Mouse (Mus musculus): ENCODE results near the gene Ppef2.
A peak's percentile ranks its signal among the peaks of the same experiment; 100 is the strongest.

The Ppef2 gene

DNA sequence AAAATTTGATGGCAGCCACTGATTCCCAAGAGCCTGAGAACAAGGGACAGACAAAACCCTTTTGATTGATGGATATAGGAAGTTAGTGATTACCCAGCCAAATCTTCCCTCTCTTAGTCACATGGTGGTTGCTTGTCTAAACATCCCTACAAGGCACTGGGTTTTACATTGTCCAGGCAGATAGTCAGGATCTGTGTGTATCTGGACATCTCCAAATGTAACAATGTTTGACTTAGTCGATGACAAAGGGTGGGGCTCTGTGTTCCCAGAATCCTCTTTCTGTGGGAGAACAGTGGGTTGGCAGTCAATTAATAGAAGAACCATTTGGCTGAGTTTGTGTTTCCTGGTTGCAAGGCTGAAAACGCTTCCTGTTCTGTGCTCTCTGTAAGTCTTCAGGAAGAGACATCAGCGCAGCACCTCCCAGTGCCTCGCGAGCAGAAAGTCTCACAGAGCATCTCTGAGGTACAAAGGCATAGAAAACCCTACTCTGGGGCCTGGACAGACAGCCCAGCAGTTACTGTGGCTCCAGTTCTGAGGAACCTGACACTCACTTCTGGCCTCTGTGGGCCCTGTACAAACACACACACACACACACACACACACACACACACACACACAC lies 21.0 kb downstream of the Ppef2 start:
- DNase-seq: no peak

DNA sequence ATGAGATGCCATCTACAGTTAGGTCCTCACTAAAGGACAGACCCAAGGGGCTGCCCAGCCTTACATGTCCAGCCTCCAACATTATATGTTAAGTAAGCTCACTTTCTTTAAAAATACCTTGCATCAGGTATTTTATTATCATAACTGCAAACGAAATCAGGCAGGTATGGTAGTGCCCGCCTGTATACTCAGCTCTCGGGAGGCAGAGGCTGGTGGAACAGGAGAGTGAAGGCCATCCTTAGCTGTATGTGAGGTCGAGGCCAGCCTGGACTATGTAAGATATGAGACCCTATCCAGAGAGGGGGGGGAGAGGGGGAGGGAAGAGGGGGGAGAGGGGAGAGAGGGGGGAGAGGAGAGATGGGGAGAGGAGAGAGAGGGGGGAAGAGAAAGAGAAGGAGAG lies 22.7 kb downstream of the Ppef2 start:
- no peak for DNase-seq

DNA sequence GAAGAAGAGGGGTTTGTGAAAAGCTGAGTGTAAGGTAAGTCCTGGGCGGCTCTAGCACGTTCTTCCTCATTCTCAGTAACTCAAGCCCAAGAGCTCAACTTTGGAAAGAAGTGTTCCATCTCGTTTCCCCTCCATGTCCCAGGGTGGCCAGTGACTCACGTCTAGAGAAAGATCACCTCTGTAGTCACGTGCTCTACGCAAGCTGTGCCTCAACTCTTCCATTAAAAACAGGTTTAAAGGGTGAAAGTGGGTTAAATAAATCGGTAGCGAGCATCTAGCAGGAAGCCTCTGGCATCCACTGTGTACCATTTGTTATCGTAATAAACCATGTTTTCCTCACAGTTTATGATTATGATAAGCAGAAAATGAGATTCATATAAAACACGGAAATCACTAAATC lies 24.2 kb downstream of the Ppef2 start:
- DNase-seq: no peak

DNA sequence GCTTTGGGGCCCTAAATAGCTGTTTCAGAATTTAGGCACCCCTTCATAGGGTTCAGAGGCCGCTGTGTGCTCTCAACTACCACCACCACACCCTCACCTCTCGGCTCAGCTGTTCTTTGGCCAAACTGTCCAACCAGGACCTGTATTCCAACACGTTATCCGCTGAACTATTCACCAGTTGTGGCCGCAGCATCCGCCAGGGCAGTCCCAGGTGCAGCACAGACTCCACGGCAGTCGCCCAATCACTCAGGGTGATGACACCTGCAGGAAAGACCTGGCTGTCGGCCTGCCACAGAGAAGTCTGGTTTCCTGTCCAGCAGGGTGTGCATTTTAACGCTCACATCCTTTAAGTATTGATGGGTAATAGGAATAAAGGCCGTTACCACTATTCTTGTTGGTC lies 25.8 kb downstream of the Ppef2 start:
- no peak for DNase-seq

DNA sequence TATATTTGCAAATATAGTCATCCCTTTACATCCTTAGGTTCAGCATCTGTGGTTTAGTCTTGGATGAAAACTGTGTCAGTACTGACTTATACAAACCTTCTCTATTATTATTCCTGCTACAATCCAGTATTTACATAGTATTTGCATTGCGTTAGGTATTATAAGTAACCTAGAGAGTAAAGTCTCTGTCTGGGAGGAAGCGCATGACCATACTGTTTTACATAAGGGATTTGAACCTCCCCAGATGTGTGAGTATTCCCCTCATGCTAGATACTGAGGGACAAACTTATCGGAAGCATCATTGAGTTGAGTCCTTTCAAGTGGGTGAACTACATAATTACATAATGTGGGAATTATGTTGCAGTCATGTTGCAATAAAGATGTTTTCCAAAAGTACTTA lies 26.6 kb downstream of the Ppef2 start:
- DNase-seq: no peak

DNA sequence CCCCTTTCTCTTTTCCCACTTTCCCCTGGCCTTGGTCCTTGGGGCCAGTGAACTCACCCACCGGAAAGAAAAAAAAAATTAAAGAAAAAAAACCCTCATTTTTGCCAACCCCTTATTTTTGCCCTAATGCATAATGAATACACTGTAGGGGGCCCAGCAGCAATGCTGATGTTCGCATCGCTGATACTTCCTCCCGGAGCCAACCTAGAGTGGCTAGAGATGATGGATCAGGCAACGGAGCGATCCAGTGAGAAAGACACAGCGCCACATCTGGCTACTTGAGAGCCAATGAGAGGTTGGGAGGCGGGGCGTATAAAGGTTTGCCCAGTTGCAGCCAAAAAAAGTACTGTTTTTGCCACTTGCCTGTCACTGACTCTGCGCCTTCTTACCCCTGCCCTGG lies 27.3 kb downstream of the Ppef2 start:
- DNase-seq: no peak

DNA sequence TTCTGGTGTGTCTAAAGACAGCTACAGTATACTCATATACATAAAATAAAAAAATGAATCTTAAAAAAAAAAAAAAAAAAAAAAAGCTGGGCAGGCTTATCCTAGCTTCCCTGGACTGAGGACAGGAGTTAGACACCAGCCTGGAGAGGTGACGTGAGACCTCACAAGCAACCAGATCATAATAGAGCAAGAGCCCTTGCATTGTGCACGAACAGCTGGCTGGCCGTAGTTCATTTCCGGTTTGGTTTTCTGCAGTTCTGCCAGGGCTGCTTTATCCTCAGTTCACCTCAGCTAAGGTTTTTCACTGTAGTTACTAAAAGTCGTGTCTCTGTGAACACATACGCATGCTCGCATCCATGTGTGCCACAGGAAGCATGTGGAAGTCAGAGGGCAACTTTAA lies 28.3 kb downstream of the Ppef2 start:
- no peak for DNase-seq

DNA sequence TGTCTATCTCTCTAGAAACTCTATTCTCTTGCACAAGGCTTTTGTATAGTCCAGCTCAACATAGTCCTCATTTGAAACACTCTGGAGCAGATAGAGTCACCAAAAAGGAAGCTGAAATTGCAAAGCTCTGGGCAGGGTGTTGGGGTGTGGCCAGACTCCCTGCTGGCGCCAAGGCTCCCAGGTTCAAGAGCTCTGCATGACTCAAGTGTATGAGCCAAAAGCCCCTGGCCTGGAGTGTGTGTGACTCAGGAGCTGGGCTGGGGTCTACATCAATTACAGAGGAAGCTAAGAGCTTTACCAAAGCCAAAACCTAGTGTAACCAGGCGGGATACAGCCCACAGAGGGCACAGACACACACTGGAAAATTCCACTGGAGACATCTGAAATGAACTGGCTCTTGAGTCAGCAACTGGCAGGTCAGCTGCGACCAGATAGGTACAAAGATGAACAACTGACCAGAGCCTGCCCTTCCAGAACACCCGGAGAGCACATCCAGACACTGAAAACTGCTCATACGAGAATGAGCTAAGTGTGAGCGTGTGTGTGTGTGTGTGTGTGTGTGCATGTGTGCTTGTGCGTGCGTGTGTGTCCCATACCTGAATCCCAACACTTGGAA lies 35.7 kb downstream of the Ppef2 start:
- DNase-seq: no peak

DNA sequence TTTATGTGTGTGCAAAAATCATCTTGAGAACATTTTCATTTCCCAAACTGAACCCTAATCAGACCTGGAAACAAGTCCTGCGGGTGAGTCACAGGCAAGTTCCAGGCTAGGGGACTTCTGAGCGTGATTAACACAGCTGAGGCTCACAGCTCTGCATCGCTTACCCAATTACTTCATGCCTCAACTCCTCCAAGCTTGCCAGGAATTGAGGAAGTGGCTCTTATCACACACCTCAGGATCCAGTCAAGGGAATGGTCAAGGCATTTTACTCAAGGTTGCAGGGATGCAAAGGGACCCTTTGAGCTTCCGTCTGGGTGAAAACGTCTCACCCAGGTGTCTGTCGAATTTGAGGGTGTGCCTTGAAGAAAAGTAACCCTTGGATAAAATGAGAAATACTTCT lies 36.3 kb downstream of the Ppef2 start:
- DNase-seq: no peak

DNA sequence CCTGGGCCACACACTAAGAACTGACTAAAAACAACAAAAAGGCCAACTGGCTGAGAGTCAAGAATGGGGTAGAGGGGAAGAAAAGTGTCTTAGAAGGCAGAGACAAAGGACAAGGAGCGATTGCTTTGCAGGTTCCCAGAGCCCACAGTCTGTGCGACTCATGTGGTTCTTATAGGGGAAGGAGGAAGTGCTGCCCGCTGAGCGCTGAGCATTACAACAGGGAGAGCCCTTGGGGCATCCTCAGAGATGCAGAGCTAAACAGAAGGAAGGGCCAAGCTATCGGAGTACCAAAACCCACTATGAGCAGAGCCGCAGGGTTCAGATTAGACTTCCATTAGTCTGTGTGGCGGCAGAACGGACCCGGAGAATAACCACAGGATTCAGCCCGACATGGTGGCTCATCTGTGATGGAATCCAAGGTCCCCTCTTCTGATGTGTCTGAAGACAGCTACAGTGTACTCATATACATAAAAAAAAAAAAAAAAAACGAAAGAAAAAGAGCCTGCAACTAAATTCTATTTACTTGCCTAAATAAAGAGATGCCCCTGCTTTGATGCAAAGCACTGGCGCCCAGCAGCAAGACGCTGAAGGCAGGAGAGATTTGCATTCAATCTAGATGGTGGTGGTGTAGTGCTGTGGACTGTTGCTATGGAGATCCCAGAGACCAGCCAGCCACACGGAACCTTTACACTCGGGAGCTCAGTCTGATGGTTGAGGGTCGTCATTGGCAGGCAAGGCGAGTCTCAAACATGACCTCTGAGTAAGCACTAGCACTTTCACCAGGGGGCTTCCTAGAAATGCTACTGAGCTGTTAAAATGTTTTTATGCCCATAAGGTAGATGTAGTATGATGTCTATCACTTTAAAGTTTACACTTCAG lies 36.9 kb downstream of the Ppef2 start:
- DNase-seq: no peak

DNA sequence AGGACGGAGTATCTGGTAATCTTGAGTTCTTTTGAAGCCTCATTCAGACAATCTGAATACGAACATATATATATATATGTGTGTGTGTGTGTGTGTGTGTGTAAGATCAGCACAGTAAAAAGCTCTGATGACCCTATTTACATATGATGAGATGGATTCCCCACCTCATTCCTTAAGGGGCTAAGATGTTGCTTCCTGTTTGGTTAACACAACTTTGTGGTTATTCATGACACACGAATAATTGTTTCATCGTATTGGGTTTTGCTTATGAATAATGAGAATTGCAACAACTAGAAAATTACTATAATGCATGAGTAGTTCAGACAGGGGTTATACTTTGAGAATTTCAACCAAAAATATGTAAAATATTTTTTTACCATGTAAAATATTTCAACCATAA lies 40.8 kb downstream of the Ppef2 start, which contains the start of gene U90926:
U90926 (minus strand) TSS at position 101 of the 400 bp plus-strand sequence.
- no peak for DNase-seq

DNA sequence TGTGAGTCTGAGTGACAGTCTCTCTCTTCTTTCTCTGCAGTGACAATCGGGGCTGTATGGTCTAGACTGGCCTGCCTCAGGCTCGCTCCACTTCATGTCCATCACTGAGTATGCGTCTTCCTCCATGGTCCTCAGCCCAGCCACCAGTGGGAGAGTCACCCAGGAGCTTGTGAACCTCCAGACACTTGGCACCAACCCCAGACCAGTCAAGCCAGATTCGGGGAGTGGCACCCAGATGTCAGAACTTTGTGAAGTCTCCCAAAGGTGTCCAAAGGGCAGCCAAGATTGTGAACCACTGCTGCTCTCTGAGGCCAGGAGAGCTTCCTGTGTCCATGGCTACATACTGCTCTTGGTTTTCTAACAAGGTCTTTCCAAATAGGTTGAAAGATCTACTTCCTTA lies 43.8 kb downstream of the Ppef2 start:
- DNase-seq: no peak

DNA sequence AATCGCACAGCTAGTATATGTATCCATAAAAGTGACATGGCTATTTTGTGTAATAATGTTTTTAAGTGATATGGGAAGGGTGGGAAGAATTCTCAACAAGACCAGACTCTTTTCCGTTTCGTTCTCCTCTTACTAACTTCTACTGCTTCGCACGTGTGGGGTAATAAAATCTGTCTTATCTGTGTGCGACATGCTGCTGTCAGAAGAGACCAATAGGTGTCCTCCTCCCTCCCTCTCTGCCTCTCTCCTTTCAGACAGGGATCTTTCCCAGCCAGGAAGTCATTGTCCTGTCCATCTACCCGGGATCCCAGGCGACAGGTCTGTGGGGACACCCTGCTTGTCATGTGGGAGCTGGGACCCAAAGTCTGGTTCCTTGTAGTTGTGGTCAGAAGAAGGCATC lies 45.9 kb downstream of the Ppef2 start:
- DNase-seq: no peak

DNA sequence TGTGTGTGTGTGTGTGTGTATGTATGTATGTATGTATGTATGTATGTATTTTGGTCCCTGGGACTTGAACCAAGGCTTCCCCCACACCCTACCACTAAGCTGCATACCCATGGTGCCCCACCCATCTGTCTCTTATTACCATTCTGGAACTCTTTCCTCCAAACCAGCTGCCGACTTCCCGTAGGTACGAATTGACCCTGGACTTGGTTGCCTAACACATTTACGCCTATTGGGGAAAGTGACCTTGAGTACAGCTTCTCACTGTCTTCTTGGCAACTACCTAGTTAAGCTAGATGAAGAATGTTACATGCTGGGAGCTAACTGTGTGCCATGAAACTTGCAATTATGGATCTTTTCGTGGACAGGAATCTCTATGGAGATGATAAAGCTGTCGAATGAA lies 50.0 kb downstream of the Ppef2 start:
- DNase-seq: no peak

DNA sequence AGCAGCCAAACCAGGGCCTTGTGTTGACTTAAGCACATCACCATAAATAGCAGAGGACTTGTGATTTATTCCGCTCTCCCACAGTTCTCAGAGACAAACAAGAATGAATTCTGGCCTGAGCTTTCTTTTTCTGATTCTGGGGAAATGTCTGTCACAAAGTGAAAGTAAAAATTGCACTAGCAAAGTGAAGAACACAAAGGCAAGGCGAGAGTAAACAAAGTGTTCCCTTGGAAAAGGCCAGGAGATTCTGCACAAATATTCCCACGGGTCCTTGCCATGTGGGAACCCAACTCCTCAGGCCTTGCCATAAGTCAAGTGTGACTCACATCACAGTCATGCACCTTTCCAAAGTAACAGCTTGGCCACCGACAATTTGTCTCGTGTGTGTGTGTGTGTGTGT lies 50.4 kb downstream of the Ppef2 start:
- peak; percentile 21 for DNase-seq

DNA sequence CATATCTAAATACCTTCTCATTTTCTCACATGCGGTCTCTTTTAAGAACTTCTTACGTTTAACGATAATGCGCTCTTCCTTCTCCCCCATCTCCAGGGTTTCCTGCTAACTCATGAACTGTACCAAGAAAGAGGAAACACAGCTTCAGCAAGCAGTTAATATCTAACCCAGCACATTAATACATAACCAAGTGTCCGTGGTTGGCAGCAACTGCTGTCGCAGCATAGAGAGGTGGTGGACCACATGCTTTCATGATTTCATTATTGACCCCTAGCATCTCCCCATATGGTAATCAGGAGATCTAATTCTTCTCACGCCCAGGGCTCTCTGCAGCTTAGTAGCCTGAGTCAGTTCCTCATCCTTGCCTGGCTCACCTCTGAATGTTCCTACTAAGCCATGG lies 50.9 kb downstream of the Ppef2 start:
- DNase-seq: peak; percentile 61

DNA sequence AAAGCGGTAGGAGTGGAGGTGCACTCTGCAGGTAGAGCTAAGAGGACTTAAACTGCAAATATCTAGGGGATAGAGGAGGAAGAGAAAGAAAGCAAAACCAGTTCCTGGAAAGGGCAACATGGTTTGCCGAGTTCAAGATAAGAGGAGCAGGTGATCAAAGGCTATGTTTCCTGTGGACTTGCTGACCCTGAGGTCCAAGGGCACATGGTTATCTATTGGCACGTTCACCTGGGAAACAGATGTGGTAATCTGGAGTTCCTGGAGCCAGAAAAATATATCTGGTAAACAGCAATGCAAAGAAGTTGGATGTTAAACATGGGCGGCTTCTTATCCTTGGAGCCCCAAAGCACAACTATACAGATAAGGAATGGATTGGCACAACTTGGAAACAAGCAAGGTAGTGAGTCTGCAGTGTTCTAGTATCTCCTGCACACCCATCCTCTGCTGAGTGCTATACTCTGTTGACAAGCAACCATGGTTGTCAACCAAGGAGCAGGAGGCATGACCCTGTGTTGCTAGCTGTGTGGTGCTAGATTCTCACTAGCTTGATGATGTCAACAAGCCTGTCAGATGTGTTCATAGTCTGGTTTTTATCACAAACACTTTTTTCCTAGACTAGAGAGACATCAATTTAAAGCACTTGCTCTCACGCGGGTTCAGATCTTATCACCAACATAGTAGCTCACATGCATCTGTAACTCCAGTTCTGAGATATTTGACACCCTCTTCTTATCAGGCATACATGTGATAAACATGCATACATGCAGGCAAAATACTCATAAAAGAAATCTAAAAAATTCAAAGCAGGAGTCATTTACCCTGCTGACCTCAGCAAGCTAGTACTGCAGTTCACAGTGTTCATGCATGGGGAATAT lies 51.7 kb downstream of the Ppef2 start:
- no peak for DNase-seq

DNA sequence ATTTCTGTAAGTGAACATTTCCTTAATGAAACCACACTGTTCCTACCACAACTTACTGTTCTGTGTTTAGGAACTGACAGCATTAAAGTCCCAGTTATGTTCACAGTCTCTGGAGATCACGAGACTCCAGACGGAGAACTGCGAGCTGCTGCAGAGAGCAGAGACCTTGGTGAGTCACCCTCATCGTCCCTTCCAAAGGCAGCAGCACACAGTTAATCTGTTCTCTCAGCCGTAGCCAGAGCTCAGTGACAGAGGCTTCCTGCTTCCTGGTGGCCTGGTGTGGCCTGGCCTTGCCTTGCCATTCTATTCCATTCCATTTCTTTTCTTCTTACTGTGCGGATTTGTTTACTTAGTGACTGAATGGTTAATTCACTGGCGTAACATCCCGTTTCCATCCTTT lies 57.8 kb downstream of the Ppef2 start:
- DNase-seq: no peak

DNA sequence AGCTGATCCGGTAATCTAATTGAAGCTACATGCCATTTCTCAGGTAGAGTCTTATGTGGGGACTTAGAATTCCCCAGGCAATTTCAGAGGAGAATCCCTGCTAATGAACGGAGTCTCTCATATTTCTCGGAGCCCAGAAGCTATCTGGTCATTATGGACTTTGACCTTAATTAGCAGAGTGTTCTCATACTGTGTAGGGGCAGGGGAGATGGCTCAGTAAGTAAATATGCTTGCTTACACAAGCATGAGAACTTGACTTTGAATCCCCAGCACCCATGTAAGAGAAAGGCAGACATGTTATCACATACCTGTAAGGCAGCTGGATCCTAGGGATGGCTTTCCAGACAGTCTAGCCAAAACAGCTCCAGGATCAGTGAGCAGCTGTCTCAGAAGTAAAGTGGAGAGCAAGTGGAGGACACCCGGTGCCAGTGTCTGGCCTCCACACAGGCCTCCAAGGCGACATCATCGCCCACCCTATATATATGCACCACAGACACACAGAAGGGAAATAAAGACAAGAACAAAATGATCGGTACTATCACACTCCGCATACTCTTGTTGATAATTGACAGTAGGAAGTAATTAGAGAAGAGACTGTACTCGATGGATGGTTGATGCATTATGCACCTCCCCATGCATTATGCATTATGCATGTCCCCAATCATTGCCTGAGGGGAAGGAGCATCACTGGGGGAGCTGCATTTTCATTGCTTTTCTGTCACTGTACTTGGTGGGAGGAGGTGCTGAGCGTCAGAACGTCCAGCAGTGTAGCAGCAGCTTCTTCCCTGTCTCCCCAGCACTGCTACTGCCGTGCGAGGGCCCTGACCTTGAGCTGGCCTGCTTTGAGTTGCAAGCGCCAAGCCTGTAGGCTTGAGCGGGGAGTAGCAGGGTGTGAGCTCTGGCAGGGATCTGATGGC lies 58.9 kb downstream of the Ppef2 start:
- no peak for DNase-seq

DNA sequence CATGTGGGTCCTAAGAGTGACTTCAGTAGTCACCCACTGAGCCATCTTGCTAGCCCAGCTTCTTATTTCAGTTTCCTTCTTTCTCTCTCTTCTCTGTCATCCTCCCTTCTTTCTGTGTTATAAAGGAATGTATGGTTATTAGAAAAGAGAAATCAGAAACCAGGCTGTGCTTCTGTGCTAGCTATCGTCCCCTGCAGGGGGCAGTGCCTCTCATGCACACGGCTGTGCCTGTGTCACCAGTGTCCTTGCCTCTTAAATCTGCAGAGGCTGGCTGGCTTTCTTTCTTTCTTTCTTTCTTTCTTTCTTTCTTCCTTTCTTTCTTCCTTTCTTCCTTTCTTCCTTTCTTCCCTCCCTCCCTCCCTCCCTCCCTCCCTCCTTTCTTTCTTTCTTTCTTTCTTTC lies 60.4 kb downstream of the Ppef2 start:
- peak; percentile 48 for DNase-seq

DNA sequence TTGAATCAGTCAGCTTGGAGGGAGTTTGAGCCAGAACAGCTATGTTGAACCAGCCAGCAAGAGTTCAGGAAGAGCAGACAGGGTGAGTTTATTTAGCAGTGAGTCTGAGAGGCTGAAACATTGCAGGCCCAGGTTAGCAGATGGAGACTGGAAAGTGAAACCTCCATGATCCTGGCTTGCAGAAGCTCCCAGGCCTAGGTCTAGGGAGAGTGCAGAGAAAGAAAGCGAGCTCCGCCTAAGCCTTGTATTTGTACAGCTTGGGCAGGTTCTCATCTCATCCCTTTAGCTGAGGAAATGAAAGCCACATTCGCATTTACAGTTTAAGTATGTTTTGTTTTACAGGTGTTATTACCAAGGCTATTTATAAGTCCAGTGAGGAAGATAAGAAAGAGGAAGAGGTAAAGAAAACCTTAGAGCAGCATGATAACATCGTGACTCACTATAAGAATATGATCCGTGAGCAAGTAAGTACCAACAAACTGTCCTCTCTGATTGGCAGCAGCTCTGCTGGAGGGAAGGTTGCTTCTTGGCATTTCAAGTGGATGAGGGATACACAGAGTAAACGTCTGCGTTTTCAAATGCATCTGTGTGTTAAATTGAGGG lies 67.1 kb downstream of the Ppef2 start:
- no peak for DNase-seq

Measured in kidney, postnatal 14 days (tissue).